In the genomic region with DNA sequence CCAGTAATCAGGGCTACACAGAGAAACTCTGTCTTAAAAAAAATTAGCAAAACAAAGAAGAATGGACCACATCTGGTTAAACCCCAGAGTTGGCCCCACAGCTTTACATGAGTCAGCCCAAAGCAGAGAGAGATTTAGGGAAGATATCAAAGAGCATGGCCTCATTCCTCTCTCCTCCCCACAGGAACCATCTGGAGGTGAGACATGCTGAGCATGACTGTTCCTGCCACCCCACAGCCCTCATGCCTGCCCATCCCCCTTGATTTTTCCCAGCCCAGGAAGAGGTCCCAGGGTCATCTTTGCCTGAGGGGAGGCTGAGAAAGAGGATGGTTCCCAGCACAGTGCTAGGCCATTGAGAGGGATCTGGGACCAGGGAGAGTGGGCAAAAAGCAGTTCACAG, we compare ENCODE assay signal across 8 mouse cellular contexts. TPM values are rescaled to one million over a fixed set of nuclear protein-coding genes. Genes with fewer than 3 reads are reported as not detected.
DNase-seq lines count a peak whose midpoint lies in the region; ATAC-seq lines count a peak whose summit lies in the region.

No protein-coding gene starts in this region.

- peaks cover 19% of the 10 kb centered on the region for H3K4me1 ChIP-seq in kidney, embryonic 16.5 days (ENCODE audit: insufficient read depth, low read length)
- peaks cover 11% of the 10 kb centered on the region for H3K4me1 ChIP-seq in embryonic facial prominence, embryonic 12.5 days
- H3K4me1 ChIP-seq in midbrain, embryonic 12.5 days = peaks cover 28% of the 10 kb centered on the region

- no peak overlapping the region for H3K27ac ChIP-seq in kidney, embryonic 16.5 days (ENCODE audit: low read length)
- H3K27ac ChIP-seq in embryonic facial prominence, embryonic 12.5 days = no peak overlapping the region
- H3K27ac ChIP-seq in midbrain, embryonic 12.5 days (replicated peaks) = no peak overlapping the region

- no peaks in the 10 kb centered on the region for H3K9me3 ChIP-seq in kidney, embryonic 16.5 days (ENCODE audit: low read length)
- no peaks in the 10 kb centered on the region for H3K9me3 ChIP-seq in embryonic facial prominence, embryonic 12.5 days
- H3K9me3 ChIP-seq in midbrain, embryonic 12.5 days = no peaks in the 10 kb centered on the region

- no peak for ATAC-seq in kidney, embryonic 16.5 days (ENCODE audit: low FRiP score, low TSS enrichment)
- ATAC-seq in embryonic facial prominence, embryonic 12.5 days (ENCODE audit: insufficient number of reproducible peaks, insufficient read depth, low FRiP score, low TSS enrichment) = no peak
- no peak for ATAC-seq in midbrain, embryonic 12.5 days (ENCODE audit: low FRiP score, low read depth)

- peaks cover 19% of the 10 kb centered on the region for H3K36me3 ChIP-seq in kidney, embryonic 16.5 days (ENCODE audit: insufficient read depth, low read length)
- peaks cover 10% of the 10 kb centered on the region for H3K36me3 ChIP-seq in embryonic facial prominence, embryonic 12.5 days
- H3K36me3 ChIP-seq in midbrain, embryonic 12.5 days = peaks cover 16% of the 10 kb centered on the region

- no peak overlapping the region for H3K4me3 ChIP-seq in kidney, embryonic 16.5 days (ENCODE audit: low read length)
- peak overlapping the region; percentile 60; the same call in 1 of the 2 replicates for H3K4me3 ChIP-seq in embryonic facial prominence, embryonic 12.5 days
- peak overlapping the region; percentile 59; the same call in 1 of the 2 replicates for H3K4me3 ChIP-seq in midbrain, embryonic 12.5 days

- no peaks in the 10 kb centered on the region for H3K27me3 ChIP-seq in kidney, embryonic 16.5 days (ENCODE audit: insufficient read depth, low read length)
- no peaks in the 10 kb centered on the region for H3K27me3 ChIP-seq in embryonic facial prominence, embryonic 12.5 days
- H3K27me3 ChIP-seq in midbrain, embryonic 12.5 days = no peaks in the 10 kb centered on the region

- 0 out of 2 replicates have a peak overlapping the region, but pooled peaks have one; percentile 2 for H3K9ac ChIP-seq in kidney, embryonic 16.5 days (replicated peaks; ENCODE audit: low read length)
- peak overlapping the region; percentile 74; the same call in 1 of the 2 replicates for H3K9ac ChIP-seq in embryonic facial prominence, embryonic 12.5 days
- peak overlapping the region; percentile 65; the same call in 1 of the 2 replicates for H3K9ac ChIP-seq in midbrain, embryonic 12.5 days (replicated peaks)

- H3K4me2 ChIP-seq in kidney, embryonic 16.5 days (replicated peaks; ENCODE audit: low read depth, low read length) = 0 out of 2 replicates have a peak overlapping the region, but pooled peaks have one; percentile 86
- H3K4me2 ChIP-seq in embryonic facial prominence, embryonic 12.5 days (replicated peaks) = peak overlapping the region; percentile 79
- H3K4me2 ChIP-seq in midbrain, embryonic 12.5 days (replicated peaks) = peak overlapping the region; percentile 70; the same call in 1 of the 2 replicates

- DNase-seq in cerebellum, adult 9-10 months = peak; percentile 40
- no peak for DNase-seq in cerebellum, adult 11 months
- DNase-seq in kidney, adult 8-10 months = no peak
- DNase-seq in natural killer cell, adult 2 months (ENCODE audit: low spot score in 2 of 2) = no peak
- no peak for DNase-seq in gastrocnemius, postnatal 25 days

RNA-seq across cellular contexts. Expression of a gene that starts 1.7 kb away (rescaled TPM):
- 109 and 111 TPM in 2 replicates for polyA plus RNA-seq in kidney, embryonic 16.5 days (2015; fragmentation: Nextera tagmentation; extraction: Ambion mirVana)
- polyA plus RNA-seq in embryonic facial prominence, embryonic 12.5 days (2016; fragmentation: Nextera tagmentation; extraction: Ambion mirVana) = 85.4 and 89.2 TPM in 2 replicates
- 75.8 and 82.5 TPM in 2 replicates for polyA plus RNA-seq in midbrain, embryonic 12.5 days (2016; fragmentation: Nextera tagmentation; extraction: Ambion mirVana)
- 10 to 100 TPM; 84.5 to 94.4 TPM for total RNA-seq in gastrocnemius, postnatal 25 days (2021)

RNA-seq across cellular contexts. Expression of a gene that starts 2.7 kb away (rescaled TPM):
- polyA plus RNA-seq in kidney, embryonic 16.5 days (2015; fragmentation: Nextera tagmentation; extraction: Ambion mirVana) = 6.1 TPM in 2 replicates
- 5.4 and 5.6 TPM in 2 replicates for polyA plus RNA-seq in embryonic facial prominence, embryonic 12.5 days (2016; fragmentation: Nextera tagmentation; extraction: Ambion mirVana)
- polyA plus RNA-seq in midbrain, embryonic 12.5 days (2016; fragmentation: Nextera tagmentation; extraction: Ambion mirVana) = 4.5 and 6.3 TPM in 2 replicates
- 1 to 10 TPM; 6.9 to 8.0 TPM for total RNA-seq in gastrocnemius, postnatal 25 days (2021)

RNA-seq across cellular contexts. Expression of a gene that starts 13.4 kb away (rescaled TPM):
- polyA plus RNA-seq in kidney, embryonic 16.5 days (2015; fragmentation: Nextera tagmentation; extraction: Ambion mirVana) = 65.4 and 82.9 TPM in 2 replicates
- 71.0 and 72.7 TPM in 2 replicates for polyA plus RNA-seq in embryonic facial prominence, embryonic 12.5 days (2016; fragmentation: Nextera tagmentation; extraction: Ambion mirVana)
- polyA plus RNA-seq in midbrain, embryonic 12.5 days (2016; fragmentation: Nextera tagmentation; extraction: Ambion mirVana) = 54.4 and 58.5 TPM in 2 replicates
- total RNA-seq in gastrocnemius, postnatal 25 days (2021) = 10 to 100 TPM; 21.6 to 21.7 TPM

RNA-seq across cellular contexts. Expression of a gene that starts 27.2 kb away (rescaled TPM):
- 29.8 and 31.2 TPM in 2 replicates for polyA plus RNA-seq in kidney, embryonic 16.5 days (2015; fragmentation: Nextera tagmentation; extraction: Ambion mirVana)
- 8.6 and 8.9 TPM in 2 replicates for polyA plus RNA-seq in embryonic facial prominence, embryonic 12.5 days (2016; fragmentation: Nextera tagmentation; extraction: Ambion mirVana)
- polyA plus RNA-seq in midbrain, embryonic 12.5 days (2016; fragmentation: Nextera tagmentation; extraction: Ambion mirVana) = 5.6 and 5.9 TPM in 2 replicates
- 1 to 10 TPM; 5.5 to 9.9 TPM for total RNA-seq in gastrocnemius, postnatal 25 days (2021)

RNA-seq across cellular contexts. Expression of a gene that starts 28.3 kb away (rescaled TPM):
- 116 and 120 TPM in 2 replicates for polyA plus RNA-seq in kidney, embryonic 16.5 days (2015; fragmentation: Nextera tagmentation; extraction: Ambion mirVana)
- 99.6 and 103 TPM in 2 replicates for polyA plus RNA-seq in embryonic facial prominence, embryonic 12.5 days (2016; fragmentation: Nextera tagmentation; extraction: Ambion mirVana)
- polyA plus RNA-seq in midbrain, embryonic 12.5 days (2016; fragmentation: Nextera tagmentation; extraction: Ambion mirVana) = 91.7 and 102 TPM in 2 replicates
- total RNA-seq in gastrocnemius, postnatal 25 days (2021) = 10 to 100 TPM; 59.2 to 71.2 TPM

Comparison
In these comparisons a context has a peak if more than half of its experiments do, and no peak if none do; other contexts are left out.
1. H3K9ac ChIP-seq: peak in every context shown above with its lines; median percentile 74 in embryonic facial prominence, embryonic 12.5 days; 65 in midbrain, embryonic 12.5 days; 2 in kidney, embryonic 16.5 days.